Mouse (Mus musculus) right cerebral cortex, adult 2 months (tissue): ENCODE results near the gene Tmem132c.

Source experiments
- DNase-seq, 2 experiments: peaks; one replicate each; pipeline ENCODE4 v3.0.0; 2021 to 2022; ENCODE audit warnings: low spot score in 2 of 2

Tmem132c gene

DNA sequence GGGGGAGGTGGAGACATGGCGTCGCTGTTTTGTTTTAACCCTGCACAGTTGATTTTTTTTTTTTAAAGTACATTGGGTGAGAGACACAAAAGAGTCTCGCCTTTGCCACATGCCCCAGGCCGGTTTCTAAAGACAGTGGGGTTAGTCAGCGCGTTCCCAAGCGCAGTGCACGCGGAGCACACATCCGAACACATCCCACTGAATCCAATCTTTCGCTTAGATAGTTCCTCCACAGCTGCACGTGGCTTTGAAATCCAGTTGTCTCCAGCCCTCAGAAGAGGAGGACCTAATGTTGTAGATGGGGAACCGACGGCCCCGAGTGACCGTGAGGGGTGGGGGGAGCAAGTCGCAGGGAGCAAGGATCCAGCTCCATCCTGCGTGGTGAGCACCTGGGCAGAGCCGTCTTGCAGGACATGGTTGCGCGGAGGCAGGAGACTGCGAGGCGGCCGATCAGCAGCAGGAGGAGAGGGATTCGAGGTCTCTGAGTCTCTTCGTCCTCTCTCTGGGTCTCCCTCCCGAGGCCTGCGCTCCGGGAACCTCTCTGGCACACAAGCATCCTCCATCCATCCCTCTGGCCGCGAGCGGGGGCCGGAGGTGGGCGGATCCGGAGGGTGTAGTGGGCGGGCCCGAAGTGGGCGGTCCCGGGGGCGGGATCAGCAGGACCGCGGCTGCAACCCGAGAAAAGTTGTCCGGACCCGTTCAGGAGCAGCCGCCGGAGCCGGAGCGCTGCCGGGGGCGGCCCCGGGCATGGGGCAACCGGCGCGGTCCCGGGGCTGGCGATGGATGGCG, at the start of gene Tmem132c:
Gene Tmem132c (plus strand): TSS at position 673 of the 789 bp plus-strand sequence.
- DNase-seq, result peak; percentile 38 to 44

GRCm38 (mm10) chr5:127191881-127192280, 49.7 kb upstream of the Tmem132c start:
- no peak for DNase-seq

- DNase-seq, result no peak
These were observed 42.8 kb upstream of the Tmem132c start for GRCm38 (mm10) chr5:127198850-127199249.

GRCm38 (mm10) chr5:127204881-127205280, 36.7 kb upstream of the Tmem132c start:
- no peak for DNase-seq

GRCm38 (mm10) chr5:127216389-127216788, 25.2 kb upstream of the Tmem132c start:
- DNase-seq, result no peak

DNA sequence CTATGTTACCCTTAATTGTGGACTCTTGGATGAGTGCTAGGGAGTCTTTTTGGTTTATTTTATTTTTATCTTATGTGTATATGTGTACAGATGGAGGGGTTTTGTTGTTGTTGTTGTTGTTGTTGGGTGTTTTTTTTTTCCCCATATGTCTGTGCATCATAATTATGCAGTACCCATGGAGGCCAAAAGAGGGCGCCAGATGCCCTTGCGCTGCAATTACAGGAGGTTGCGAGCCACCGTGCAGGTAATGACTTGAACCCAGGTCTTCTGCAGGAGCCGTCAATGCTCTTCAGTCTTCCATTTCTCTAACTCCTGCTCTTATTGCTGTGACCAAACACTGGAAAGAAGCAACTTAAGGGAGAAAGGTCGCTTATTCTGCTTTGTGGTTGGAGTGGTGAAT, 23.9 kb upstream of the Tmem132c start:
- no peak for DNase-seq

DNA sequence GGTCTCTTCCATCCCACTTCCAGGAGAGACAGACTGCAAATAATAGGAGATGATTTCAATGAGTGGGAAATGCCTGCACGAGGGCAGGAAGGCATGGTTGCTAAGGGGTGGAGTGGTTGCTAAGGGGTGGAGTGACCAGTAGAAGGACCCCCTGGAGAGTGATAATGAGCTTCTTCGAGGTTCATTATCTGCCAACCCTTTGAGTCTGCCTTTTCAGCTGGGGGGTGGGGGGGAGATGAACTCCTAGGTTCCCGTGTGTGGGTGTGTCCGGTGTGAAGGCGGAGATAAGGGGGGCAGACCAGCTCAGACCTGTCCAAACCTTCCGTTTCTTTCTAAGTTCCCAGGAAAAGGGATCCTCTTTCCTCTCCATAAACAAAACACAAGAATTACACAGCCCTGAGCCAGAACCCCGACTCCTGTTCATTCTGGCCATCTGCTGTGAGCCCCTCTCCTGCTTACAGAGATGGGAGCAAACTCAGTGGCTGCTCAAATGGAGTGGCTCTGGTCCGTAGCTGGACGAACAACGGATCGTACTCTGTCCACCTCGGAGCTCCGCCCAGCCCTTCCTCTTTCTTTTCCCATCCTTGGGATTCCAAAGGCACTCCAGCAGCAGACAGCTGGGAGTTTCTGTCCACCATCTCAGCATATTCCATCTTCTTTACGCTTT, 13.5 kb upstream of the Tmem132c start:
- no peak for DNase-seq

DNA sequence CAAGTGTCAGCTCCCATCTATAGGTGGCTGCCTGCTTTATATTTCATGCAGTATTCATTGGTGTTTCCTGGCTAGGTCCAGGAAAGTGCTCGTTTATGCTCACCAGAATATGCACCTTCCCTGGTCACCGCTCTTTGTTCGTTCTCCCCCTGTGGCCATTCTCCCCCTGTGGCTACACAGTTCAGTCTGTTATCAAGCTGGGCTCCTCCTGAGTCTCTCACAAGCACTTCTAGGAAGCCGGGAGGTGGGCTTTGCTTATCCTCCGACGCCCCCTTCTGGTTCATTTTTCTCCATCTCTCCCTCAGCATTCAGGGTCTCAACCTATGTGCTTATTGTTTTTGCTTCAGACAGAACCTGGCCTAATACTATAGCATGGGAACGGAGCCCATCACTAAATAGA, 6.9 kb upstream of the Tmem132c start:
- peak; percentile 12 to 13 for DNase-seq

DNA sequence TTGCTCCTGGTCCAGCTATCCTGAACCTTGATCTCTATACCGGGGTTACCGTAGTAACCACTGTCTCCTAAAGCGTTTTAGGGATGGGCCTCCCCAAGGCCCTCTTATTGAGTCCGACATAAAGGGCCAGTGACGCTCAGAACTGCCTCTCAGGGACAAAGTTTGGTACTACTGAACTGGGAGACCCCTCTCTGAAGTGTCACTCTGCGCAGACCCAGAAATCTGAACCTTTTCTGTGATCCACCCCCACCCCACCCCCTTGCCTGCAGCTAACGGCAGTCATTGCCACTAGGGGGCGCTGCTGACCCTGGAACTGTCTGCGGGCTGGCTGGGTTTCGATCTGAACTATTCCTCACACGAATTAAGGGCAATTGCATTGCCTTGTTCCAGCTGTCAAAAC, 6.4 kb upstream of the Tmem132c start:
- DNase-seq, result peak; percentile 80 to 85

DNA sequence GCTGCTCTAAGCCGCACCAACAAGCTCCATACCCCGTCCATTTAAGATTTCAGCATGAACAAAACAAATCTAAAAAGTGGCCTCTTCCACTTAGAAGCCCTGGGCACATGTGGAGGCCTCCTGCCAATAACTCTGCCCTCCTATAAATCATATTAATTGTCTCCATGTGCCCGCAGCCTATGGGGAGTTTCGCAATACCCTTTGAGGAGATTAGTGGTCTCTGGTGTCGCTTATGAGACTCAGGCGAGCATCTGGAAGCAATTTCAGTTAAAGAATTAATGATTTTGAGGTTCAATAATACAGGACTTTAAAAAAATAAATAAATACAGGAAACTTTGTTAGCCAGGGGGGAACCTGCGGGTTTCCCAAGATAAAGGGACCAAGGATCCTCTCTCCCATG, 1.9 kb upstream of the Tmem132c start:
- DNase-seq, result no peak

DNA sequence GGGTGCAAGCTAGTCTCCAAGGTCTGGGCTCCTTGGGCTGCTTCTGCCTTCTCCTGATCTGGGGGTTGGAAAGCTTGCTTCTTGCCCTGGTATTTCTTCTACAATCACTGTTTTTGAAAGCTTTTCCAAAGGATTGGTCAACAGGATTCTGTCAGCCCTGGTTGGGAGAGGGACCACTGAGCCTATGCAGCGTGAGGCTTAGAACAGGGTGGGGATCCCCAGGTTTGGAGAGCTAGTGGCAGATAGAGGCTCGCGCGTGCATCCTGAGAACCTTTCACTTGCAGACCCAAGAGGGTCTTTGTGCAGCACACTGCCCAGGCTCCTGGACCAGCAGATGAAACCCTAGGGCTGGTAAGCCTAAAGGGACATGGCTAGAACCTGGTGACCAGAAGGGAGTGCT, 962 bp upstream of the Tmem132c start:
- DNase-seq, result no peak

- DNase-seq, result peak in 1 of 2 experiments; percentile 10
These were observed 536 bp downstream of the Tmem132c start for GRCm38 (mm10) chr5:127241925-127242762.

DNA sequence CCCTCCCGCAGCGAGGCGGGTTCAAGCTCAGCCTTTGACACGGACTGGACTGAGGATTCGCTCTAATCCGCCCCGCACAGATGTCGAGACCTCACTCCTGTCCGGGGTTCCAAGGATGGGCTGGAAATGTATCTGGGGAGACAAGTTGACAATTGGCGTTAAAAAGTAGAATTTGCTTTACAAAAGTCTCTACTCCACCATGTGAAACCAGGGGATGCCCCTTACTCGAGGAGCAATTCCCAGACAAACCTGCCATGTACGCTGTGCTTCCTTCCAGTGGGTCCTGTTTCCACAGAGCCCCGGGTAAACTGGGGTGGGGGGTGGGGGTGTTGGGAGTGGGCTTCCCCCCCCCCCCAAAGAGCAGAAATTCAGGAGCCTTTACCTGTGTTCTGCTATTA, 1.2 kb downstream of the Tmem132c start:
- no peak for DNase-seq

DNA sequence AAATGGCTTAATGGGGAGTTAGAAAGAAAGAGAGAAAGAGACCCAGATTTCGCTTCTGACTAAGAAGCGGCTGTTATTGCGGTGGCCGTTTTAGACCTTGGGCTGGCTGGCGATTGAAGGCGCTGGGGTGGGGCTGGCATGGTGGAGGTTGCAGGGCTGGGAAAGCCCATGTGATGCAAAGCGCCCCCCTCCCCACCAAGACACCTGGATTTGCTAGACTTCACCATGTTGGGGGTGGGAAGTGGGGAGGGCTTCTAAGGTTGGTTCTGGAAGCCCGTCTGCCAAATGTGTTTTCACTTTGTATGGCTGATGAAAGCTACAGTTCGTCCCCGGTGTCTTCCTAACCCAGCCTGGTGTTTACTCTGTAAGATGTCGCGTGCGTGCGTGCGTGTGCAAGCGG, 1.6 kb downstream of the Tmem132c start:
- peak in 1 of 2 experiments; percentile 2 for DNase-seq

GRCm38 (mm10) chr5:127243611-127244010, 2.0 kb downstream of the Tmem132c start:
- peak in 1 of 2 experiments; percentile 27 for DNase-seq

DNA sequence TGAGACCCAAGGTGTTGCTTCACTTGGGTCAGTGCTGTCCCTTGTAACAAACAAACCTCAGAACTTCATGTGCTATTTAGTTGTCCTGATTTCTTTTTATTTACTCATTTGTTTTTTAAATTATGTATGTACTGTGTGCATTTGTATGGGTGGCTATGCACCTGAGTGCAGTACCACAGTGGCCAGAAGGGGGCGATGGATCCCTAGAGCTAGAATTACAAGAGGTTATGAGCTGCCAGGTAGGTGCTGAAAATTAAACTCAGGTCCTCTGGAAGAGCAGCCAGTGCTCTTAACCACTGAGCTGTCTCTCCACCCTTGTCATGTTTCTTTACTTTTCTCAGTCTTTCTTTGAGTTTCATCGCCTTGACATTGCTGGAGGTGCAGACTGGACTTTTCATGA, 11.7 kb downstream of the Tmem132c start:
- no peak for DNase-seq

- DNase-seq, result no peak
These were observed 15.5 kb downstream of the Tmem132c start for GRCm38 (mm10) chr5:127256947-127257610.

- no peak for DNase-seq
These were observed 20.5 kb downstream of the Tmem132c start for GRCm38 (mm10) chr5:127262136-127262535.

DNA sequence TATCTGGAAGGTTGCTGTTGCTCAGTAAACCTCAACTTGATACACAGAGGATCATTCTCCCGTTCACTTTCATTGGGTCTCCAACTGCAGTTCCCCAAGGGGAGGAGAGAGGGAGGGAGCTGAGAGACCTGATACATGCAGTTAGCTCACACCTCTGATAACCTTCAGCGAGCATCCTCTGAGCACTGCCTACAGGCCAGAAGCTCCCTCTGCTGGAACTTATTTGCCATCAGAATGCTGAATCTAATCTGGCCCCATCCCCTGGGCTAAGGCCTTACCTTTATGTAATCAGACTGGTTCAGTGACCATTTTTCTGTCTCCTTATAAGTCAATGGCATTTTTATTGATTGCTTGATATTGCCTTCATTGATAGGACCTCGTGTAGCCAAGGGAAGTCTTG, 29.5 kb downstream of the Tmem132c start:
- no peak for DNase-seq

DNA sequence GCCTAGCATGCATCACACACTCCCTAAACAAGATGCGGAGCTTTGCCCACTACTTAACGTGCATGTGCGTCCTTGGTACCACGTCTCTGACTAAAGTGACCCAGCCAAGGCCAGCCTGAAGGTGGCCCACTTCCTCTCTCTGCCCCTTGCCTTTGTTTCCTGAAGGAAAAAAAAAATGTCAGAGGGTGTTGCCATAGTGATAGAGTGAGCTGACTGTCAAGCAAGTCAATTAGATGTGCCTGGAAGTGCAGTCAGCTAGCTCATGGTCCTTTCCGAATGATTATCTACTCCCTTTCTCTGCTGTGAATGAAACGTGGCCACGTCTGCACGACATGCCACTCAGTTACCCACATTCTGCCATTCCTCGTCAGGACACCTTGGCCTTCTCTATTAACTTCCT, 37.9 kb downstream of the Tmem132c start:
- no peak for DNase-seq

GRCm38 (mm10) chr5:127281186-127281585, 39.6 kb downstream of the Tmem132c start:
- DNase-seq, result no peak
